18 mouse cellular contexts compared by ENCODE assay signal in genomic region chr8:108363435-108363834, GRCm38 (mm10).
DNase-seq lines count a peak whose midpoint lies in the region; ATAC-seq and TF ChIP-seq lines count a peak whose summit lies in the region.
"Had no signal": no experiment of that assay in that cellular context is flagged by ENCODE, and none has a peak within 500 bp of the region (broad histone marks: within the 10 kb centered on the region; RNA-seq: fewer than 3 reads in every experiment).

No protein-coding gene starts in this region.

- no peak overlapping the region for H3K4me3 ChIP-seq in hindbrain, embryonic 11.5 days (ENCODE audit: low read depth, low read length)
- no peak overlapping the region for H3K4me3 ChIP-seq in hindbrain, postnatal 0 days (ENCODE audit: low read length)
- no peak overlapping the region for H3K4me3 ChIP-seq in neural tube, embryonic 15.5 days (replicated peaks)
- H3K4me3 ChIP-seq in limb, embryonic 11.5 days (ENCODE audit: low read depth, low read length): no peak overlapping the region
- H3K4me3 ChIP-seq: forebrain, embryonic 15.5 days had no signal

- no peak for ATAC-seq in hindbrain, embryonic 11.5 days (ENCODE audit: low FRiP score)
- no peak for ATAC-seq in hindbrain, postnatal 0 days
- ATAC-seq in neural tube, embryonic 15.5 days (ENCODE audit: low FRiP score): no peak
- ATAC-seq in limb, embryonic 11.5 days (ENCODE audit: insufficient number of reproducible peaks, low FRiP score, low TSS enrichment, low read depth): no peak
- ATAC-seq: forebrain, embryonic 15.5 days had no signal

- H3K27me3 ChIP-seq in hindbrain, embryonic 11.5 days (ENCODE audit: control insufficient read depth, insufficient read depth, low read length): no peaks in the 10 kb centered on the region; the same call in 1 of the 2 replicates
- no peaks in the 10 kb centered on the region for H3K27me3 ChIP-seq in hindbrain, postnatal 0 days (ENCODE audit: insufficient read depth, low read length)
- H3K27me3 ChIP-seq in neural tube, embryonic 15.5 days (replicated peaks): 0 out of 2 replicates have a peak, but pooled peaks cover 2% of the 10 kb centered on the region
- H3K27me3 ChIP-seq in limb, embryonic 11.5 days (ENCODE audit: control insufficient read depth, insufficient read depth, low read length): no peaks in the 10 kb centered on the region

- TF ChIP-seq CTCF in hindbrain, postnatal 0 days (IDR thresholded peaks at IDR 0.05; ENCODE audit: low read depth): no peak

- peak; percentile 31 for DNase-seq in hindbrain, embryonic 11.5 days (ENCODE audit: low spot score)
- DNase-seq in hindbrain, postnatal 0 days (ENCODE audit: low spot score): no peak
- DNase-seq in neural tube, embryonic 10.5 days (ENCODE audit: extremely low spot score, low spot score): peak; percentile 54
- peak; percentile 31 for DNase-seq in limb, embryonic 11.5 days (ENCODE audit: low spot score)
- peak; percentile 10 for DNase-seq in yolk sac, embryonic 10.5 days (ENCODE audit: low spot score)
- DNase-seq in gastrocnemius, postnatal 25 days: no peak
- no peak for DNase-seq in frontal cortex, postnatal 36 days (ENCODE audit: low spot score in 2 of 2)
- DNase-seq: adrenal gland, postnatal 10 days; cerebellum, postnatal 10 days; gastrocnemius, postnatal 10 days; heart, postnatal 4 days; kidney, adult 11 months; lung, postnatal 36 days; thymus, postnatal 4 days had no signal

- no peak overlapping the region for H3K9ac ChIP-seq in hindbrain, embryonic 11.5 days (ENCODE audit: low read depth, low read length)
- no peak overlapping the region for H3K9ac ChIP-seq in hindbrain, postnatal 0 days (replicated peaks; ENCODE audit: low read length)
- H3K9ac ChIP-seq in neural tube, embryonic 15.5 days (replicated peaks): no peak overlapping the region
- H3K9ac ChIP-seq in limb, embryonic 11.5 days (ENCODE audit: low read length): no peak overlapping the region
- H3K9ac ChIP-seq: forebrain, embryonic 15.5 days; liver, embryonic 14.5 days had no signal

- peak overlapping the region; percentile 39; the same call in 1 of the 2 replicates for H3K27ac ChIP-seq in hindbrain, embryonic 11.5 days (ENCODE audit: low read depth, low read length)
- no peak overlapping the region for H3K27ac ChIP-seq in hindbrain, postnatal 0 days
- H3K27ac ChIP-seq in neural tube, embryonic 15.5 days (replicated peaks): no peak overlapping the region; the same call in 1 of the 2 replicates
- no peak overlapping the region for H3K27ac ChIP-seq in limb, embryonic 11.5 days (replicated peaks; ENCODE audit: low read depth, low read length)
- H3K27ac ChIP-seq: forebrain, embryonic 15.5 days; liver, embryonic 14.5 days had no signal

- no peaks in the 10 kb centered on the region; the same call in 1 of the 2 replicates for H3K4me1 ChIP-seq in hindbrain, embryonic 11.5 days (replicated peaks; ENCODE audit: control insufficient read depth, insufficient read depth, low read length)
- H3K4me1 ChIP-seq in hindbrain, postnatal 0 days (ENCODE audit: insufficient read depth, low read length): no peaks in the 10 kb centered on the region
- no peaks in the 10 kb centered on the region; the same call in 1 of the 2 replicates for H3K4me1 ChIP-seq in neural tube, embryonic 15.5 days
- no peaks in the 10 kb centered on the region for H3K4me1 ChIP-seq in limb, embryonic 11.5 days (ENCODE audit: control insufficient read depth, insufficient read depth, low read length)
- H3K4me1 ChIP-seq: forebrain, embryonic 15.5 days had no signal

- no peak overlapping the region for H3K4me2 ChIP-seq in hindbrain, embryonic 11.5 days (replicated peaks; ENCODE audit: low read depth, low read length)
- H3K4me2 ChIP-seq in hindbrain, postnatal 0 days (ENCODE audit: low read depth, low read length): no peak overlapping the region
- no peak overlapping the region for H3K4me2 ChIP-seq in neural tube, embryonic 15.5 days
- H3K4me2 ChIP-seq in limb, embryonic 11.5 days (ENCODE audit: low read depth, severe bottlenecking): no peak overlapping the region
- H3K4me2 ChIP-seq: forebrain, embryonic 15.5 days; heart, embryonic 11.5 days had no signal

- H3K36me3 ChIP-seq in hindbrain, embryonic 11.5 days (ENCODE audit: control insufficient read depth, insufficient read depth, low read length): no peaks in the 10 kb centered on the region
- H3K36me3 ChIP-seq in hindbrain, postnatal 0 days (ENCODE audit: insufficient read depth, low read length): no peaks in the 10 kb centered on the region
- H3K36me3 ChIP-seq in neural tube, embryonic 15.5 days: no peaks in the 10 kb centered on the region
- H3K36me3 ChIP-seq in limb, embryonic 11.5 days (ENCODE audit: control insufficient read depth, insufficient read depth, low read length): no peaks in the 10 kb centered on the region
- H3K36me3 ChIP-seq: forebrain, embryonic 15.5 days had no signal

- 12% methylated on average over 5 of the region's 5 CpGs for WGBS in hindbrain, embryonic 11.5 days
- WGBS in hindbrain, postnatal 0 days: 20% methylated on average over 5 of the region's 5 CpGs
- WGBS in neural tube, embryonic 15.5 days: 12% methylated on average over 5 of the region's 5 CpGs
- 6% methylated on average over 5 of the region's 5 CpGs for WGBS in limb, embryonic 11.5 days

- no peaks in the 10 kb centered on the region for H3K9me3 ChIP-seq in hindbrain, embryonic 11.5 days (ENCODE audit: control insufficient read depth, low read length)
- no peaks in the 10 kb centered on the region for H3K9me3 ChIP-seq in hindbrain, postnatal 0 days (ENCODE audit: low read length)
- H3K9me3 ChIP-seq in neural tube, embryonic 15.5 days (replicated peaks): no peaks in the 10 kb centered on the region
- no peaks in the 10 kb centered on the region for H3K9me3 ChIP-seq in limb, embryonic 11.5 days (ENCODE audit: control insufficient read depth, low read length)
- H3K9me3 ChIP-seq: forebrain, embryonic 15.5 days had no signal

Comparison
In these comparisons a context has a peak if more than half of its experiments do, and no peak if none do; other contexts are left out.
1. DNase-seq: peak in hindbrain, embryonic 11.5 days (single experiment), neural tube, embryonic 10.5 days (single experiment), limb, embryonic 11.5 days (single experiment) and yolk sac, embryonic 10.5 days (single experiment); none in hindbrain, postnatal 0 days (single experiment), gastrocnemius, postnatal 25 days (single experiment) and frontal cortex, postnatal 36 days (0 of 2).